Mouse (Mus musculus): ENCODE results near the gene Tmem127. TPM values are rescaled to one million over a fixed set of nuclear protein-coding genes. Genes with fewer than 3 reads are reported as not detected.
"Not testable (repeated sequence)": the region's sequence is repeated elsewhere in the genome, so short reads cannot be mapped to it uniquely, and the experiment has no call there.

The Tmem127 gene
- 16.0 and 16.4 TPM in 2 replicates for polyA plus RNA-seq (2016; fragmentation: Nextera tagmentation; extraction: Ambion mirVana)

- Histone ChIP-seq H3K4me3 (peak within 1 kb of the TSS; percentile 74), H3K36me3 (peaks cover 44% of the 10 kb centered on the region), H3K27ac (peak within 1 kb of the TSS; percentile 89), H3K9ac (peak within 1 kb of the TSS; percentile 93), H3K9me3 (replicated peaks) (no peaks in the 10 kb centered on the region), H3K27me3 (replicated peaks) (no peaks in the 10 kb centered on the region), H3K4me2 (peak within 1 kb of the TSS; percentile 92), H3K4me1 (peaks cover 51% of the 10 kb centered on the region)
- WGBS (ENCODE audit: insufficient replicate concordance) = under 1% methylated on average over 53 of the region's 53 CpGs
- ATAC-seq = peak; percentile 98
Observed at GRCm38 (mm10) chr2:127247592-127248333, at the start of gene Tmem127, which contains the start of gene Ciao1. TSS of gene Tmem127 (plus strand) at chr2:127247908. TSS of gene Ciao1 (minus strand) at chr2:127247816.

- Histone ChIP-seq H3K36me3 (peaks cover 34% of the 10 kb centered on the region), H3K4me3 (no peak overlapping the region), H3K27ac (no peak overlapping the region), H3K27me3 (replicated peaks) (no peaks in the 10 kb centered on the region), H3K4me1 (peaks cover 22% of the 10 kb centered on the region), H3K9me3 (replicated peaks) (no peaks in the 10 kb centered on the region), H3K4me2 (no peak overlapping the region), H3K9ac (no peak overlapping the region)
- whole genome bisulfite sequencing (ENCODE audit: insufficient replicate concordance) = 23% methylated on average over 3 of the region's 3 CpGs
- ATAC-seq = no peak
Observed at GRCm38 (mm10) chr2:127204932-127205331, 42.8 kb upstream of the Tmem127 start.

GRCm38 (mm10) chr2:127205936-127206335, 41.8 kb upstream of the Tmem127 start:
- not testable (repeated sequence) for H3K9ac ChIP-seq; ATAC-seq; H3K4me2 ChIP-seq; H3K4me3 ChIP-seq; H3K27me3 ChIP-seq (replicated peaks); H3K9me3 ChIP-seq (replicated peaks); H3K27ac ChIP-seq
- WGBS (ENCODE audit: insufficient replicate concordance) = 71% methylated on average over 4 of the region's 4 CpGs
- Histone ChIP-seq H3K4me1 (peaks cover 22% of the 10 kb centered on the region), H3K36me3 (peaks cover 37% of the 10 kb centered on the region)

GRCm38 (mm10) chr2:127206916-127207315, 40.8 kb upstream of the Tmem127 start:
- Histone ChIP-seq H3K27me3 (replicated peaks) (no peaks in the 10 kb centered on the region), H3K4me1 (peaks cover 22% of the 10 kb centered on the region), H3K27ac (no peak overlapping the region), H3K4me2 (peak overlapping the region; percentile 87), H3K9ac (peak overlapping the region; percentile 65; the same call in 1 of the 2 replicates), H3K4me3 (peak overlapping the region; percentile 94; the same call in 1 of the 2 replicates), H3K36me3 (peaks cover 40% of the 10 kb centered on the region), H3K9me3 (replicated peaks) (no peaks in the 10 kb centered on the region)
- no peak for ATAC-seq
- 67% methylated on average over 2 of the region's 2 CpGs for WGBS (ENCODE audit: insufficient replicate concordance)

GRCm38 (mm10) chr2:127207547-127208451, 39.9 kb upstream of the Tmem127 start, which contains the start of the genes 1810024B03Rik and Snrnp200:
TSS of gene 1810024B03Rik (minus strand) at chr2:127208280.
TSS of gene Snrnp200 (plus strand) at chr2:127208386.
- Histone ChIP-seq H3K9me3 (replicated peaks) (no peaks in the 10 kb centered on the region), H3K4me1 (peaks cover 22% of the 10 kb centered on the region), H3K4me2 (peak within 1 kb of the TSS; percentile 87), H3K9ac (peak within 1 kb of the TSS; percentile 89), H3K27me3 (replicated peaks) (no peaks in the 10 kb centered on the region), H3K36me3 (peaks cover 44% of the 10 kb centered on the region), H3K4me3 (peak within 1 kb of the TSS; percentile 94), H3K27ac (peak within 1 kb of the TSS; percentile 84)
- WGBS (ENCODE audit: insufficient replicate concordance) = 7% methylated on average over 36 of the region's 36 CpGs
- peak; percentile 97 for ATAC-seq

GRCm38 (mm10) chr2:127208452-127208769, 39.3 kb upstream of the Tmem127 start:
- H3K4me3 ChIP-seq = peak overlapping the region; percentile 94
- under 1% methylated on average over 17 of the region's 17 CpGs for WGBS (ENCODE audit: insufficient replicate concordance)
- no peaks in the 10 kb centered on the region for H3K9me3 ChIP-seq (replicated peaks)
- H3K36me3 ChIP-seq = peaks cover 46% of the 10 kb centered on the region
- H3K27ac ChIP-seq = peak overlapping the region; percentile 84
- peaks cover 22% of the 10 kb centered on the region for H3K4me1 ChIP-seq
- ATAC-seq = no peak
- H3K27me3 ChIP-seq (replicated peaks) = no peaks in the 10 kb centered on the region
- H3K9ac ChIP-seq = peak overlapping the region; percentile 89
- H3K4me2 ChIP-seq = peak overlapping the region; percentile 87

GRCm38 (mm10) chr2:127210701-127211100, 37.0 kb upstream of the Tmem127 start:
- Histone ChIP-seq H3K27me3 (replicated peaks) (no peaks in the 10 kb centered on the region), H3K4me2 (no peak overlapping the region), H3K4me1 (peaks cover 22% of the 10 kb centered on the region), H3K9me3 (replicated peaks) (no peaks in the 10 kb centered on the region), H3K9ac (no peak overlapping the region), H3K4me3 (no peak overlapping the region), H3K36me3 (peaks cover 62% of the 10 kb centered on the region), H3K27ac (no peak overlapping the region)
- 88% methylated on average over 11 of the region's 11 CpGs for WGBS (ENCODE audit: insufficient replicate concordance)
- no peak for ATAC-seq

- Histone ChIP-seq H3K27ac (no peak overlapping the region), H3K4me3 (no peak overlapping the region), H3K27me3 (replicated peaks) (no peaks in the 10 kb centered on the region), H3K4me2 (no peak overlapping the region), H3K9me3 (replicated peaks) (no peaks in the 10 kb centered on the region), H3K36me3 (peaks cover 99% of the 10 kb centered on the region), H3K4me1 (no peaks in the 10 kb centered on the region), H3K9ac (no peak overlapping the region)
- WGBS (ENCODE audit: insufficient replicate concordance) = 84% methylated on average over 5 of the region's 5 CpGs
- no peak for ATAC-seq
Observed at GRCm38 (mm10) chr2:127217746-127218145, 30.0 kb upstream of the Tmem127 start.

GRCm38 (mm10) chr2:127225261-127225660, 22.4 kb upstream of the Tmem127 start:
- WGBS (ENCODE audit: insufficient replicate concordance) = 94% methylated on average over 3 of the region's 3 CpGs
- H3K9me3 ChIP-seq (replicated peaks) = peaks cover 10% of the 10 kb centered on the region; the same call in 1 of the 2 replicates
- no peaks in the 10 kb centered on the region for H3K27me3 ChIP-seq (replicated peaks)
- H3K4me3 ChIP-seq = no peak overlapping the region
- H3K27ac ChIP-seq = no peak overlapping the region
- no peak overlapping the region for H3K4me2 ChIP-seq
- H3K4me1 ChIP-seq = no peaks in the 10 kb centered on the region
- H3K36me3 ChIP-seq = peaks cover 99% of the 10 kb centered on the region
- H3K9ac ChIP-seq = no peak overlapping the region
- ATAC-seq = no peak

- WGBS (ENCODE audit: insufficient replicate concordance) = 90% methylated on average over 11 of the region's 11 CpGs
- Histone ChIP-seq H3K9ac (no peak overlapping the region), H3K27ac (no peak overlapping the region)
Observed at GRCm38 (mm10) chr2:127237897-127238610, 9.7 kb upstream of the Tmem127 start.

GRCm38 (mm10) chr2:127240065-127240464, 7.6 kb upstream of the Tmem127 start:
- Histone ChIP-seq H3K4me1 (no peaks in the 10 kb centered on the region), H3K9ac (no peak overlapping the region), H3K36me3 (peaks cover 96% of the 10 kb centered on the region), H3K27ac (no peak overlapping the region), H3K4me3 (no peak overlapping the region), H3K9me3 (replicated peaks) (no peaks in the 10 kb centered on the region), H3K4me2 (no peak overlapping the region), H3K27me3 (replicated peaks) (no peaks in the 10 kb centered on the region)
- WGBS (ENCODE audit: insufficient replicate concordance) = 95% methylated on average over 2 of the region's 2 CpGs
- ATAC-seq = no peak

More at GRCm38 (mm10) chr2:127237897-127238610, 9.7 kb upstream of the Tmem127 start:
- Histone ChIP-seq H3K4me2 (no peak overlapping the region), H3K27me3 (replicated peaks) (no peaks in the 10 kb centered on the region), H3K36me3 (peaks cover 98% of the 10 kb centered on the region), H3K4me1 (no peaks in the 10 kb centered on the region), H3K4me3 (no peak overlapping the region), H3K9me3 (replicated peaks) (no peaks in the 10 kb centered on the region)
- no peak for ATAC-seq
